Mouse (Mus musculus) heart, embryonic 12.5 days (tissue): ENCODE results near the gene Rab11fip3. TPM values are rescaled to one million over a fixed set of nuclear protein-coding genes. Genes with fewer than 3 reads are reported as not detected.
A peak's percentile ranks its signal among the peaks of the same experiment; 100 is the strongest.
"Not testable (repeated sequence)": the region's sequence is repeated elsewhere in the genome, so short reads cannot be mapped to it uniquely, and the experiment has no call there.

Experiments
- ATAC-seq: fragments of 200-750 bp; cut with Nextera tagmentation; 2 replicates; pipeline ENCODE4 v1.8.0; 2017; ENCODE audit warnings: moderate TSS enrichment, moderate library complexity; ENCODE audit not compliant: insufficient number of reproducible peaks, low FRiP score
- H3K27ac ChIP-seq: fragments of 300-500 bp; sonication (generic); 2 replicates; pipeline ENCODE4 v1.5.1; 2016; ENCODE audit warnings: mild to moderate bottlenecking, moderate library complexity; ENCODE audit not compliant: poor library complexity, severe bottlenecking
- H3K27me3 ChIP-seq: fragments of 300-500 bp; sonication (generic); replicated peaks from 2 replicates; pipeline ENCODE4 v1.6.1; 2016; ENCODE audit warnings: mild to moderate bottlenecking, moderate library complexity
- H3K36me3 ChIP-seq: fragments of 300-500 bp; sonication (generic); 2 replicates; pipeline ENCODE4 v1.6.1; 2016; ENCODE audit warnings: mild to moderate bottlenecking, moderate library complexity
- H3K4me1 ChIP-seq: fragments of 300-500 bp; sonication (generic); replicated peaks from 2 replicates; pipeline ENCODE4 v1.6.1; 2016; ENCODE audit warnings: mild to moderate bottlenecking
- H3K4me2 ChIP-seq: fragments of 300-500 bp; sonication (generic); 2 replicates; pipeline ENCODE4 v1.6.1; 2016; ENCODE audit warnings: mild to moderate bottlenecking, moderate library complexity
- H3K4me3 ChIP-seq: fragments of 300-500 bp; sonication (generic); 2 replicates; pipeline ENCODE4 v1.5.1; 2016; ENCODE audit warnings: mild to moderate bottlenecking
- H3K9ac ChIP-seq: fragments of 300-500 bp; sonication (generic); 2 replicates; pipeline ENCODE4 v1.6.1; 2016; ENCODE audit warnings: mild to moderate bottlenecking, moderate library complexity
- H3K9me3 ChIP-seq: fragments of 300-500 bp; sonication (generic); replicated peaks from 2 replicates; pipeline ENCODE4 v1.6.1; 2016; ENCODE audit warnings: mild to moderate bottlenecking, moderate library complexity
- WGBS: fragments of 180-500 bp; shearing (Covaris S2); methylation state at CpG from one replicate; pipeline ENCODE4 v1.1.7; 2016; 5-methylcytosine and 5-hydroxymethylcytosine counted together
- polyA plus RNA-seq: library from polyadenylated mRNA; unstranded; fragments of >200 nt; fragmentation: Nextera tagmentation; extraction: Ambion mirVana; gene quantifications from 2 replicates; pipeline ENCODE4 v1.2.1, GENCODE M21; 2016

Gene Rab11fip3
- polyA plus RNA-seq = 15.4 and 15.5 TPM in 2 replicates

DNA sequence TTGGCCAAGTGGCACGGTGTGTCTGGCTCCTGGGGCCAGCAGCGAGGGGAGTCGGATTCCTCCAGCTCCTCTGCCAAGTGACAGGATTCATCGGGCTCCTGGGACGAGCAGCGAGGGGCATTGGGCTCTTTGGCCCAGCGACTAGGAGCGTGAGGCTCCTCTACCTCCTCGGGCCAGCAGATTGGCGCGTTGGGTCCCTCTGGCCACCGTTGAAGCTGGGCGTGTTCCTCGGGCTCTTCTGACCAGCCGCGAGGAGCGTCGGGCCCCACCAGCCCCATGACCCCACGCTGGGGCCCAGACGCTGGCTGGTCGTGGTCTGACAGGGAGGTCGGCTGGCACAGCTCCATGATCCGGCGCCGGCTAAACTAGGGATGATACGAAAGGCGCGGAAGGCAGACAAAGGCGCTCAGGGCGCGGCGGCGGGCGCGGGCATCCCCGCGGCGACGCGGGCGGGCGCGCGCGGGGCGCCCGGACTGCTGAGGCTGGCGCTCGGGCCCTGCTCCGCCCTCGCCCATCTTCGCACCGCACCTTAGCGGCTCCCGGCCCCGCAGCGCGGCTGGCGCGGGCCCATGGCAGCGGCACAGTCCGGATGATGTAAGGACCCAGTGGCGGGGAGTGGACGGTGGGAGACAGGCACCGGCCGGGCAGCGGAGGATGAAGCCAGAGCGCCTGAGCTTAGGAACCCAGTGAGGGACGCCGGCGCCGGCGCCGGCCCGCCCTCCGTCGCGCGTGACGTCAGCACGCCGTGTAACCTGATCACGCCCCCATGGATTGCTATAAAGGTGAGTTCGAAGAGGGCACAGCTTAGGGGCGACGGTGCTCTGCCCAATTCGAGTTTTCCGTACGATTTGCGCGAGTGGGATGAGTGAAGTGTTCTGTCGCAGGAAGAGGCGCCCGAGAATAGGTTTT is at the start of gene Rab11fip3:
TSS of gene Rab11fip3 (minus strand) at position 725 of the 909 bp plus-strand sequence.
- H3K9me3 ChIP-seq = no peaks in the 10 kb centered on the region
- WGBS = under 1% methylated on average over 94 of the region's 94 CpGs
- H3K4me2 ChIP-seq = peak within 1 kb of the TSS; percentile 94
- ATAC-seq = peak; percentile 95
- H3K9ac ChIP-seq = peak within 1 kb of the TSS; percentile 79
- H3K4me1 ChIP-seq = peaks cover 48% of the 10 kb centered on the region
- peaks cover 3% of the 10 kb centered on the region; the same call in 1 of the 2 replicates for H3K27me3 ChIP-seq
- H3K27ac ChIP-seq = peak within 1 kb of the TSS; percentile 66
- peak within 1 kb of the TSS; percentile 69 for H3K4me3 ChIP-seq
- peaks cover 3% of the 10 kb centered on the region; the same call in 1 of the 2 replicates for H3K36me3 ChIP-seq

DNA sequence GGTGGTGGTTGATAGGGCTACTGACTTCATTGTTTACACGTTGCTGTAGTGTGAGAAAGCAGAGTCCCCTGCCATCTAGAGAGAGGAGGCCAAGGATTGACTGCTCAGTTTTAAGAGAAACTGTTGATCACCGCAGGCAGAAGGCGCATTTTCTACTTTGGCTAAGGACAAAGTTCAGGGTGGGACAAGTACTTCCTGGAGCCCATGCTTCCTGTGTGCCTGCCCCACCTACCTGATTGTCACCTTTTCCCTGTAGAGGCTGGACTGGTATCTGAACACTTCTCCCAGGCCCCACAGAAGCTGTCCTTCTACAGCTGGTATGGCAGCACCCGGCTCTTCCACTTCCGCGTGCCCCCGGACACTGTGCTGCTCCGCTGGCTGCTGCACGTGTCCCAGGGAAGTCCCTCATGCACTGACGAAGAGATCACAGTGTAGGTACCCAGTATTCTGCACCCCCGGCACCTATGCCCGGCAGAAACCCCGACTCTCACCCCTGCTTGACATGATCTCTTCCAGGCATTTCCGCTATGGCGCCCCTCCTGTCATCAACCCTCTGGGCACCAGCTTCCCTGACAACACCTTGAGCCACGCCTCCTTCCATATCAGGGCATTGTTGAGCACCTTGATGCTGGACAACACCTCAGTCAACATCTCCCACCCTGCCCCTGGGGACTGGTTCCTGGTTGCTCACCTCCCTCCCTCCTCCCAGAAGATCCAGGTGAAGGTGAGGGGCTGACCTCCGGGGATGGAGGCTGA is 47.3 kb upstream of the Rab11fip3 start:
- ATAC-seq = no peak
- Histone ChIP-seq H3K9me3 (no peaks in the 10 kb centered on the region), H3K9ac (no peak overlapping the region), H3K4me2 (no peak overlapping the region), H3K27ac (no peak overlapping the region), H3K4me1 (peaks cover 5% of the 10 kb centered on the region), H3K27me3 (peaks cover 84% of the 10 kb centered on the region), H3K36me3 (no peaks in the 10 kb centered on the region), H3K4me3 (no peak overlapping the region)
- WGBS = 81% methylated on average over 17 of the region's 17 CpGs

DNA sequence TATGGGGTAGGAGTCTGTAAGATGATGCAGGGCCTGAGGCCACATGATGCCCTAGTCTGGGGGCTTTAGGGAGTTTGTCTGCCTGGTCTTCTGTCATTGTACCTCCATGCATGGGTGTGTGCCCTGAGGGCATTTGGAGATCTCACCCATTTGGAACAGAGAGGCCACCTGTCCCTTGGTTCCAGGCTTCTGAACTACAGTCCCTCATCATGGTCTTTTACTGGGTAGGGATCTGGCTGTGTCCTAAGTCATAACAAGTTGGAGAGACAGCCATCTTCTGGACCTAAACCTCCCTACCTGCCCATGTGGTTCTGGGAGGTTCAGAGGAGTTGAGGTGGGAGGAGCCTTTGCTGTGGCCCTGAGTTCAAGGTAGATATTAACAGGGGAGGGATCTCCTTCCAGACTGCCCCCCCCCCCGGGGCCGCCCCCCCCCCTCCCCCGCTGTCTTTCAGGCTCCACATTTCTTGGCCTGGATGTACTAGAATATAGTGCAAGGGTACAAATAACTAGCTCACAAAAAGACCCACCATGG is 46.7 kb upstream of the Rab11fip3 start:
- Histone ChIP-seq H3K27ac (no peak overlapping the region), H3K4me1 (peaks cover 8% of the 10 kb centered on the region), H3K36me3 (no peaks in the 10 kb centered on the region), H3K9ac (no peak overlapping the region), H3K27me3 (peaks cover 88% of the 10 kb centered on the region), H3K9me3 (no peaks in the 10 kb centered on the region), H3K4me2 (no peak overlapping the region), H3K4me3 (no peak overlapping the region)
- no peak for ATAC-seq
- WGBS = 41% methylated on average over 2 of the region's 3 CpGs

DNA sequence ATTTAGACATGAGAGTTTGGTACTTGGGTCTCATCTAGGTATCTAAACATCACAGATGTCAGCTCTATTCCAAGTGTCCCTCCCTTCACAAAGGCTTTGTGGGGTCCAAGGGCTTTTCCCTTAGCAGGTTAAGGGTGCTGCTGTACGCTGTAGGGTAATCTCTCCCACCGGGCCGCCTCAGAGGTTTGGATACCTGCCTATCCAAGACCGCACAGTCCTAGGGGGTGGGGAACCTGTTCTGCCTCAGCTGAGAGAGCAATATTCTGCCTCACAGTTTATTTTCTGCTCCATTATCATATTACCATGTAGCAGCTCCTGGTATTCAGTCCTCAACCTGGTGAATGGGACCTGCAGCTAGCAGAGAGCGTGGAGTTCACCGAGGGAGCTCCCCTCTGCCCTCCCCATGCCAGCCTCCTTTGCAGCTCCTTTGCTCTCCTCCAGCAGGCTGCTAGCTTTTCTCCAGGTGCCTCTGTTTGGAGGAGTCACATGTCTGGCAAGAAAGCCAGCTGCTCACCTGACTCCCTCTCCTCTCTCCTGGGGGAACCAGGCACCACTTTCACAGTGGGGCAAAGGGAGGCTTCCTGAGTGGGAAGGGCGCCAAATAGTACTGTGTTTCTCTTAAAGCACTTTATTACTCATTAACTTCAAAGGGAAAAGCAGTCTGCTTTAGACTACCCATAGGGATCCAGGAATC is 46.0 kb upstream of the Rab11fip3 start:
- no peak for ATAC-seq
- peaks cover 11% of the 10 kb centered on the region for H3K4me1 ChIP-seq
- no peaks in the 10 kb centered on the region for H3K36me3 ChIP-seq
- no peak overlapping the region for H3K4me3 ChIP-seq
- 76% methylated on average over 7 of the region's 7 CpGs for WGBS
- H3K9ac ChIP-seq = no peak overlapping the region
- H3K27ac ChIP-seq = no peak overlapping the region
- no peaks in the 10 kb centered on the region for H3K9me3 ChIP-seq
- no peak overlapping the region for H3K4me2 ChIP-seq
- H3K27me3 ChIP-seq = peaks cover 93% of the 10 kb centered on the region

DNA sequence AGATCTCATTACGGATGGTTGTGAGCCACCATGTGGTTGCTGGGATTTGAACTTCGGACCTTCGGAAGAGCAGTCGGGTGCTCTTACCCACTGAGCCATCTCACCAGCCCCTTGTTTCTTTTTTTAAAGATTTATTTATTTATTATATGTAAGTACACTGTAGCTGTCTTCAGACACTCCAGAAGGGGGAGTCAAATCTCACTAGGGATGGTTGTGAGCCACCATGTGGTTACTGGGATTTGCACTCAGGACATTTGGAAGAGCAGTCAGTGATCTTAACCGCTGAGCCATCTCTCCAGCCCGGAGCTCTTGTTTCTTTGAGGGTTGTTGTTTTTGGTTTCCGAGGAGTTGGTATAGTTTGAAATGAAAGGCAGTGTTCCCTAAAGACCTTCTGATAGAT is 45.1 kb upstream of the Rab11fip3 start:
- 62% methylated on average over 7 of the region's 7 CpGs for WGBS
- H3K4me2 ChIP-seq, H3K9me3 ChIP-seq, H3K36me3 ChIP-seq, H3K9ac ChIP-seq, ATAC-seq, H3K27ac ChIP-seq, H3K4me3 ChIP-seq: not testable (repeated sequence)
- peaks cover 11% of the 10 kb centered on the region for H3K4me1 ChIP-seq
- peaks cover 92% of the 10 kb centered on the region for H3K27me3 ChIP-seq

DNA sequence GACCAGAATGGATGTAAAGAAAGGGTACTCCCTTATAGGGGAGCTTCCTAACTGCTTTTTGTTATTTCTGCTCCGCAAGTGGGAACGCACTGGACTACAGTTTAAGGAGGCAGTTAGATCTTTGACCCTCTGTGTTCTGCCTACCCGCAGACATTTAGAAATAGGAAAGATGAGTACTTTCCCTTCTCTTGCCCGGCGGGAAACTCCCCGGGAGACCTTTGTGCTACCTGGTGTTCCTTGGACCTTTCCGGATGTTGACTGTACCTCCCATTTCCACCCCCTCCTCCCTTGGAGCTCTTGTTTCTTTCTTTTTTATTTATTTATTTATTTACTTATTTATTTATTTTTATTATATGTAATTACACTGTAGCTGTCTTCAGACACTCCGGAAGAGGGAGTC is 44.7 kb upstream of the Rab11fip3 start:
- WGBS = 14% methylated on average over 8 of the region's 8 CpGs
- peak overlapping the region; percentile 63 for H3K4me3 ChIP-seq
- H3K4me1 ChIP-seq = peaks cover 11% of the 10 kb centered on the region
- H3K9ac ChIP-seq = peak overlapping the region; percentile 74; the same call in 1 of the 2 replicates
- H3K4me2 ChIP-seq = peak overlapping the region; percentile 90
- peaks cover 88% of the 10 kb centered on the region for H3K27me3 ChIP-seq
- H3K36me3 ChIP-seq = no peaks in the 10 kb centered on the region
- H3K9me3 ChIP-seq = no peaks in the 10 kb centered on the region
- ATAC-seq = no peak
- H3K27ac ChIP-seq = no peak overlapping the region

DNA sequence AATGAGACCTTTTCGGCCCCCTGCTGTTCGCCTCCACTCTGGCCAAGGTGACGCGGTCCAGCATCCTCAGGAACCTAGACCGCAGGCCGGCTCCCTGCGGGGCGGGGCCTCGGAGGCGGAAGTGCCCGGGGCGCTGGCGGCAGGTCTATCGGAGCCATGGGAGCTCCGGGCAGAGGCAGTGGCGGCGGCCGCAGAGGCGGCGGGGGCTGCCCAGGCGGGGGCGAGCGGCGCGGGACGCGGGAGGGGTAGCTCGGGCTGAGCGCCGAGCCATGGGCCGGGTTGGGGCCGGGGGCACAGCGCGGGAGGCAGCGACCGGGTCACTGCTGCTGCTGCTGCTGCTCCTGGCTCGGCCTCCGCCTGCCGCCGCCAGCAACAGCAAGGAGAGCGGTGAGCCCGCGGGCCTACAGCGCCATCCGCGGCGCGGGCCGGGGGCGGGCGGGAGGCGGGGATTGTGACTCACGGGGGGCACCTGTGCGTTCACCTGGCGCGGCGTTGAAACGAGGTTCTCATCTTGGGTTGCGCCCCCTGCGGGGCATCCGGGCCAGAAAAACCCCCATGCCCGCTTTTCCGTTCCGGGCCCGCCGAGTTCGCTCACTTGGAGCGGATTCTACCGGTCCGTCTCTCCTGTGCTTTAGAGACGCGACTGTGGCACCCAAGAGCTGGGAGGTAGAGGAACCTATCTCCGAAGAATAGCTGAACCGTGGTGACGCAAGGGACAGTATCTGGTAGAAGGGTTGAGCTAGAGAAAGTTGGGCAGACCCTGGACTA is 44.0 kb upstream of the Rab11fip3 start, which contains the start of gene Tmem8:
TSS of gene Tmem8 (plus strand) at position 119 of the 768 bp plus-strand sequence.
- no peak within 1 kb of the TSS for H3K27ac ChIP-seq
- H3K9me3 ChIP-seq = no peaks in the 10 kb centered on the region
- H3K4me1 ChIP-seq = peaks cover 11% of the 10 kb centered on the region
- H3K36me3 ChIP-seq = no peaks in the 10 kb centered on the region
- H3K9ac ChIP-seq = peak within 1 kb of the TSS; percentile 74
- peaks cover 81% of the 10 kb centered on the region for H3K27me3 ChIP-seq
- H3K4me2 ChIP-seq = peak within 1 kb of the TSS; percentile 90
- WGBS = under 1% methylated on average over 68 of the region's 75 CpGs
- peak within 1 kb of the TSS; percentile 63 for H3K4me3 ChIP-seq
- ATAC-seq = peak; percentile 68

DNA sequence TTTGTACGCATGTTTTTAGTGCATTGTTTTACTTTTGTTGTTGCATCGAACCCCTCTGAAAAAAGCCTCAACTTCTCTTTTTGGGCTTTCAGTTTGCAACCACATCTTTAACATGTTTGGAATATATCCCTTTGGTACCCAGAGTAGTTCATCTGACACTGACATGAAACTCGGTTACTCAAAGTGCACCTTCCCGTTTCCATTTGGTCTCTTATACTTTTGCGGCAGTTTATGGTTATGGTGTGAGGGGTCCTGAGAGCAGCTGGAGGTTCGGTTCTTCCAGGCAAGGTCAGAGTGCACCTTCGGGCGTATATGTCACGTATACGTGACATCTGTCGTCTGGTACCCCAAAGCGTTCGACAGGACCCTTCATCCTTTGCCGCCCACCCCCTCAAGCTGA is 43.4 kb upstream of the Rab11fip3 start:
- Histone ChIP-seq H3K27ac (no peak overlapping the region), H3K9ac (peak overlapping the region; percentile 74; the same call in 1 of the 2 replicates), H3K36me3 (no peaks in the 10 kb centered on the region), H3K4me2 (peak overlapping the region; percentile 90), H3K4me1 (peaks cover 11% of the 10 kb centered on the region), H3K27me3 (peaks cover 75% of the 10 kb centered on the region), H3K9me3 (no peaks in the 10 kb centered on the region), H3K4me3 (peak overlapping the region; percentile 63)
- no peak for ATAC-seq
- WGBS = 21% methylated on average over 14 of the region's 14 CpGs

DNA sequence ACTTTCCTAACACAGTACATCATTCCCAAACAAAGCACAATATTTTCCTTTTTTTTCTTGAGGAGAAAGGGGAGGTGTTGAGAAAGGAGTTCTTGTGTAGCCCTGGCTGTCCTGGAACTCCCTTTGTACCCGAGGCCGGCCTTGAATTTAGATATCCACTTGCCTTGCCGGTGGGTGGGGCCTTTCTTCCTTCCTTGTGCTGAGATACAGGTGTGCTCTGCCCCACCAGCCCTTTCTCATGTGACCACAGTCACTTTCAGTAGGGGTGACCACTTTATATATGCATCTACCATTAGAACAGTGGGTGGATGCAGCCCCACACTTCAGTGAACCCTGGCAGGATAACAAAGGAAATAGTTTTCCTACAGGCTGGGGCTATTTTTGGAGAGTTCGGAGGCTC is 42.4 kb upstream of the Rab11fip3 start:
- H3K9me3 ChIP-seq = no peaks in the 10 kb centered on the region
- H3K27ac ChIP-seq = no peak overlapping the region
- no peak for ATAC-seq

DNA sequence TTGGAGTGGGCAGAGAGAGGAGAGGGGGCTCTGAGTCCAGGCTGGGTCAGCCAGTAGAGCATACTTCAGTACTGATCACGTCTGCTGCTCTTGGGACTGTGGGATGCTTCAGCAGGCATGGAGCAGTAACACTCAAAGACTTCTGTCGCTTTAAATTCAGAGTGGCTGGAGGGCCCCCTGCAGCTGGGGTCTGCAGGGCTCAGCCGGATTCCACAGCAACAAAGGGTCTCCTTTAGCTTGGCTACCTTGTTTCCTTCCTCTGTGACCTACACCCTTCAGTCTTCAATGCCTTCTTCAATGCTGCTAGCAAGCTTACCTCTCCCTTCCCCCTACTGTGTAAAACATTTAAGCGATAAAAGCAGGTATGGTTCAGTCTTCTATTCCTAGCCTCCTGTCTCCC is 41.7 kb upstream of the Rab11fip3 start:
- Histone ChIP-seq H3K9ac (no peak overlapping the region), H3K27ac (no peak overlapping the region)
- ATAC-seq = no peak

More for the DNA sequence above, 42.4 kb upstream of the Rab11fip3 start:
- no peak overlapping the region for H3K4me2 ChIP-seq
- H3K4me1 ChIP-seq = peaks cover 11% of the 10 kb centered on the region
- peaks cover 64% of the 10 kb centered on the region for H3K27me3 ChIP-seq
- H3K36me3 ChIP-seq = no peaks in the 10 kb centered on the region
- H3K4me3 ChIP-seq = no peak overlapping the region
- WGBS = 26% methylated on average over 4 of the region's 4 CpGs
- no peak overlapping the region for H3K9ac ChIP-seq

More for the DNA sequence above, 41.7 kb upstream of the Rab11fip3 start:
- H3K4me3 ChIP-seq = no peak overlapping the region
- H3K27me3 ChIP-seq = peaks cover 57% of the 10 kb centered on the region
- H3K4me2 ChIP-seq = no peak overlapping the region
- no peaks in the 10 kb centered on the region for H3K36me3 ChIP-seq
- peaks cover 11% of the 10 kb centered on the region for H3K4me1 ChIP-seq
- WGBS = 12% methylated on average over 4 of the region's 4 CpGs
- no peaks in the 10 kb centered on the region for H3K9me3 ChIP-seq
